Mouse (Mus musculus): ENCODE data around the gene En1. TPM values are rescaled to one million over a fixed set of nuclear protein-coding genes. Genes with fewer than 3 reads are reported as not detected.
A peak's percentile ranks its signal among the peaks of the same experiment; 100 is the strongest.

The En1 gene
- polyA plus RNA-seq, 1 experiment from 2014 or later, result not detected

DNA sequence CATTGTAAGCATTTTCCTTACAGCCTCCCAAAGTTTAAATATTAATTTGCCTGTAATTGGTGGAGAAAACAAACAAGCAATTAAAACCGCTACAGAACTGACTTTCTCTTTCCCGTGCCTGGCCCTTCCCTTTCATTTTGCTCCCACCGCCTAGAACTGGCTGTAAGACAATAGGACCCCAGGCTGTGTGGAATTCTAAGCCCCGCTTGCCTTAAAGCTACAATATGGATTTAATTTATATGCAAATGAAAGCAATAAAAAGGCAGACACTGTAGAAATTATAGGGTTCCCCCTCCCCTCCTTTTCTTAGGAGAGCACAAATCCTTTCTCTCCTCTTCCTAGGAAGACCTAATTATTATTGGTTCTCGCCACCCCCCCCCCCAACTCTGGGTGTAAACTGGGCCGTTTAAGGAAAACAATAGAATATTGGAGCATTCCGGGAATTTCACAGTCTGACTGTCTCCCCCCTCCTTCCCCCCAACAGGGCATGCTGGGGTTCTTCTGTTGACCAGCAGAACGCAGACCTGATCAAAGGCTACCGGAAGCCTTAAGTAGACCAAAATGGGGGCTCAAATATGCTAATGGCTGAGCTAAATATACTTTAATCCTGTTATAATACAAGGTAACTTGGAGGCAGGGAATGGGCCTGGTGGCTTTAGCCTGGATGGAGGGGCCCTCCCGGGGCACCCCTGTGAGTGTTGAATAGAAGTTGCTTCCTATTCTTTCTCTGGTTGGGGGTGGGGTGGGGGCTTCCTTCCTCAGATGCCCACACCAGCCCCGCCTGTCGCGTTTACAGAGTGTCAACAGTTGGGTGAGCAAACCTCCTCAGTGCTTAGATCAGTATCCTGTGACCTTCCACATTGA, 41.9 kb downstream of the En1 start:
- no peak for ATAC-seq (ENCODE audit: insufficient number of reproducible peaks, insufficient read depth, low FRiP score, low read depth)
- 0 out of 2 replicates have a peak, but pooled peaks cover 3% of the 10 kb centered on the region for H3K27me3 ChIP-seq (ENCODE audit: control insufficient read depth, insufficient read depth, low read length)
- no peak overlapping the region for H3K9ac ChIP-seq (ENCODE audit: low read length)
- H3K4me1 ChIP-seq (ENCODE audit: control insufficient read depth in 2 of 2, insufficient read depth in 2 of 2, low read length in 2 of 2), result no peaks in the 10 kb centered on the region
- peak overlapping the region; percentile 31; the same call in 1 of the 2 replicates for H3K4me2 ChIP-seq (ENCODE audit: low read length)
- 26% methylated on average over 13 of the region's 13 CpGs for WGBS
- no peaks in the 10 kb centered on the region for H3K9me3 ChIP-seq (ENCODE audit: control insufficient read depth, low read length)
- H3K4me3 ChIP-seq (ENCODE audit: control insufficient read depth in 1 of 2, insufficient read depth in 1 of 2, low read depth in 1 of 2, low read length in 2 of 2), result no peak overlapping the region
- no peaks in the 10 kb centered on the region for H3K36me3 ChIP-seq (ENCODE audit: control insufficient read depth, insufficient read depth, low read length)
- no peak overlapping the region for H3K27ac ChIP-seq (replicated peaks in 1 of 2; ENCODE audit: control insufficient read depth in 1 of 2, insufficient read depth in 1 of 2, low read depth in 2 of 2, low read length in 2 of 2)

DNA sequence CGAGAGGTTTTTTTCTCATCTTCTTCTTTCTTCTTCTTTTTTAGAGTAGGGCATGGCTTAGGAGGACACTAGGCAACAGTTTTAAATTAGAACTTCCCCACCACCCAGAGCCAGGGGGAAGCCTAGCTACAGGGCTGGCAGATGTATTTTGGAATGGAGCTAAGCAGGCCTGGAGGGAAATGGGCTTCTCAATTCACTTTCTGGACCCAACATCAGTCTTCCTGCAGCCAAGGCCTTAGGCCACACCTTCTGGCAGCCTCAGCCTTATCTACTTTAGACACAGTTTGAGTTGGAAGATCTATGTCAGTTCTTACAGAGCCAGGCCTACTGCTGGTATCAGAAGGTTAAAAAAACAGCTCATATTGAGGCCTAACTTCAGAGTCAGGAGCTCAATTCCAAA, 42.5 kb downstream of the En1 start:
- no peak overlapping the region for H3K9ac ChIP-seq (ENCODE audit: low read length)
- H3K27me3 ChIP-seq (ENCODE audit: control insufficient read depth, insufficient read depth, low read length), result 0 out of 2 replicates have a peak, but pooled peaks cover 3% of the 10 kb centered on the region
- no peak overlapping the region for H3K4me2 ChIP-seq (ENCODE audit: low read length)
- H3K9me3 ChIP-seq (ENCODE audit: control insufficient read depth, low read length), result no peaks in the 10 kb centered on the region
- no peaks in the 10 kb centered on the region for H3K36me3 ChIP-seq (ENCODE audit: control insufficient read depth, insufficient read depth, low read length)
- H3K27ac ChIP-seq (replicated peaks in 1 of 2; ENCODE audit: control insufficient read depth in 1 of 2, insufficient read depth in 1 of 2, low read depth in 2 of 2, low read length in 2 of 2), result no peak overlapping the region
- H3K4me3 ChIP-seq (ENCODE audit: control insufficient read depth in 1 of 2, insufficient read depth in 1 of 2, low read depth in 1 of 2, low read length in 2 of 2), result no peak overlapping the region
- H3K4me1 ChIP-seq (ENCODE audit: control insufficient read depth in 2 of 2, insufficient read depth in 2 of 2, low read length in 2 of 2), result no peaks in the 10 kb centered on the region
- WGBS, result 76% methylated on average over 1 of the region's 1 CpGs
- no peak for ATAC-seq (ENCODE audit: insufficient number of reproducible peaks, insufficient read depth, low FRiP score, low read depth)

DNA sequence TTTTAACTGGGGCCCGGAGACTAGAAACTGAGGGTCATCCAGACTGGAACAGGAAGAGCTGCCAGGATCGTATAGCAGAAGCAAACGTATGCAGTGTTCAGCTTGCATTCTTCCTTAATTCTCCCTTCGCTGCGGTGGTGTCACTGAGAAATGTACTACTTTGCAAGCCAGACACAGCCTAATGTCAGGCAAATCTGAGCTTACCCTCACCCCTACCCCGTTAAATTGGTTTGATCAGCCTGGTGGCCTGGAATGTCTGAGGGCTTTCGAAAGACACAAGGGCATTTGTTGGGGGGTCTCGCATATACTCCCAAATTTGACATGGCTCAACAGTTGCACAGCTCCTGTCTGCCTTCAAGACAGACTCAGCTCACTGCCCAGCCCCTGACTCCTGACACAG, 47.9 kb downstream of the En1 start:
- no peaks in the 10 kb centered on the region for H3K27me3 ChIP-seq (ENCODE audit: control insufficient read depth, insufficient read depth, low read length)
- H3K4me3 ChIP-seq (ENCODE audit: control insufficient read depth in 1 of 2, insufficient read depth in 1 of 2, low read depth in 1 of 2, low read length in 2 of 2), result no peak overlapping the region
- no peak overlapping the region for H3K27ac ChIP-seq (replicated peaks in 1 of 2; ENCODE audit: control insufficient read depth in 1 of 2, insufficient read depth in 1 of 2, low read depth in 2 of 2, low read length in 2 of 2)
- H3K9me3 ChIP-seq (ENCODE audit: control insufficient read depth, low read length), result no peaks in the 10 kb centered on the region
- H3K4me1 ChIP-seq (ENCODE audit: control insufficient read depth in 2 of 2, insufficient read depth in 2 of 2, low read length in 2 of 2), result no peaks in the 10 kb centered on the region
- no peak overlapping the region for H3K9ac ChIP-seq (ENCODE audit: low read length)
- no peak overlapping the region for H3K4me2 ChIP-seq (ENCODE audit: low read length)
- no peaks in the 10 kb centered on the region for H3K36me3 ChIP-seq (ENCODE audit: control insufficient read depth, insufficient read depth, low read length)
- 78% methylated on average over 8 of the region's 8 CpGs for WGBS
- ATAC-seq (ENCODE audit: insufficient number of reproducible peaks, insufficient read depth, low FRiP score, low read depth), result no peak

DNA sequence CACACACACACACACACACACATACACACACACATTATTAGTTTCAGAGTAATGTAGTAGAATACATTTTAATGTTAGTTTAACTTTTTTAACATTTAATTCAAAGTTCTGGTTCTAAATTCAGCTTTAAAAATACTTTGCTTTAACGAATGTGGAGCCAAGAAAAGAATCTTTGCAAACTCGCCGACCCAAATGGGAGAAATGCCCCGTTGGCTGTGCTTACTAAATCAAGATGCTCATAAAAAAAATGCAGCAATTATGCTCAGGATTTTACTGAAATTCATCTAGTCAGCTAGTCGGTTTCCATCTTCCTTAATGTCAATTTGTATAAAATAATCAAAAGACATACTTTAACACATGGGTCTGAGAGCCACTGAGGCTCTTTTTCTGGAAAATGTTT, 49.8 kb downstream of the En1 start:
- WGBS, result 80% methylated on average over 5 of the region's 5 CpGs
- no peak overlapping the region for H3K9ac ChIP-seq (ENCODE audit: low read length)
- H3K36me3 ChIP-seq (ENCODE audit: control insufficient read depth, insufficient read depth, low read length), result no peaks in the 10 kb centered on the region
- H3K27me3 ChIP-seq (ENCODE audit: control insufficient read depth, insufficient read depth, low read length), result no peaks in the 10 kb centered on the region
- H3K4me1 ChIP-seq (ENCODE audit: control insufficient read depth in 2 of 2, insufficient read depth in 2 of 2, low read length in 2 of 2), result no peaks in the 10 kb centered on the region
- no peak overlapping the region for H3K4me3 ChIP-seq (ENCODE audit: control insufficient read depth in 1 of 2, insufficient read depth in 1 of 2, low read depth in 1 of 2, low read length in 2 of 2)
- no peak overlapping the region for H3K4me2 ChIP-seq (ENCODE audit: low read length)
- H3K27ac ChIP-seq (replicated peaks in 1 of 2; ENCODE audit: control insufficient read depth in 1 of 2, insufficient read depth in 1 of 2, low read depth in 2 of 2, low read length in 2 of 2), result no peak overlapping the region
- no peak for ATAC-seq (ENCODE audit: insufficient number of reproducible peaks, insufficient read depth, low FRiP score, low read depth)
- H3K9me3 ChIP-seq (ENCODE audit: control insufficient read depth, low read length), result no peaks in the 10 kb centered on the region

DNA sequence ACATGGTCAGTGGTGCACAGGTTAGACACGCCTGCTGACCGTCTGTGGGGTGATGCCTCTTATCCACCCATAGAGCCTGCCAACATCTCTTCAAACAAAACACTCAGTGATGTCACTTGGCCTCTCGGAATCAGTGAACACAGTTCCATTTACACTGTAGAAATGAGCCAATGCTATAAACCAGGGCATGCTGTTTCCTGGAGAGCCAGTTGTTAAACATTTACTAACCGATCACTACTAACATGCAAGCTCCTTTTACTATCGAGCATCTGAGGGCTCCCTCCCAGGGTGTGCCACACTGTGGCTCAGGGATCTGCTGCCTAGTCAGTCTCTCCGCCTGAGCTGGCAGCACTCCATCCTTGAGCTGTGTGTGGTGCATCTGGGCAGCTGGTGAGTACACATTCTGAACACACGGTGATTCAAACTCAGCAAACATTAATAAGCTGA, 52.8 kb downstream of the En1 start:
- Histone ChIP-seq H3K4me3 (ENCODE audit: control insufficient read depth in 1 of 2, insufficient read depth in 1 of 2, low read depth in 1 of 2, low read length in 2 of 2) (no peak overlapping the region), H3K4me2 (ENCODE audit: low read length) (no peak overlapping the region), H3K36me3 (ENCODE audit: control insufficient read depth, insufficient read depth, low read length) (no peaks in the 10 kb centered on the region), H3K9me3 (ENCODE audit: control insufficient read depth, low read length) (no peaks in the 10 kb centered on the region), H3K4me1 (ENCODE audit: control insufficient read depth in 2 of 2, insufficient read depth in 2 of 2, low read length in 2 of 2) (no peaks in the 10 kb centered on the region), H3K27me3 (ENCODE audit: control insufficient read depth, insufficient read depth, low read length) (no peaks in the 10 kb centered on the region), H3K27ac (replicated peaks in 1 of 2; ENCODE audit: control insufficient read depth in 1 of 2, insufficient read depth in 1 of 2, low read depth in 2 of 2, low read length in 2 of 2) (no peak overlapping the region), H3K9ac (ENCODE audit: low read length) (no peak overlapping the region)
- 74% methylated on average over 7 of the region's 7 CpGs for WGBS
- ATAC-seq (ENCODE audit: insufficient number of reproducible peaks, insufficient read depth, low FRiP score, low read depth), result no peak

Other genes with a start within 250 kb of the En1 start
- 0.22 TPM in 1 of 2 replicates, not detected in the other for gene Marco, start 97.4 kb upstream of the En1 start, polyA plus RNA-seq (2014; fragmentation: Nextera tagmentation; extraction: Ambion mirVana)